Mouse (Mus musculus) forebrain, postnatal 0 days (tissue): ENCODE data around the gene Surf4. TPM values are rescaled to one million over a fixed set of nuclear protein-coding genes. Genes with fewer than 3 reads are reported as not detected.

Experiments
- ATAC-seq: fragments of 200-750 bp; cut with Nextera tagmentation; 2 replicates; pipeline ENCODE4 v1.8.0; 2017; ENCODE audit warnings: mild to moderate bottlenecking, moderate library complexity
- DNase-seq: peaks from one replicate; pipeline ENCODE4 v3.0.0-alpha.2; 2015
- H3K27ac ChIP-seq: fragments of 300-500 bp; sonication (generic); 2 replicates; pipeline ENCODE4 v1.5.1; 2014; ENCODE audit warnings: low read depth, mild to moderate bottlenecking, antibody characterized with exemption, low read length, moderate library complexity, mixed read lengths
- H3K27me3 ChIP-seq: fragments of 300-500 bp; sonication (generic); 2 replicates; pipeline ENCODE4 v1.6.1; 2014; ENCODE audit warnings: mild to moderate bottlenecking, low read length, mixed read lengths; ENCODE audit not compliant: insufficient read depth
- H3K36me3 ChIP-seq: fragments of 300-500 bp; sonication (generic); 2 replicates; pipeline ENCODE4 v1.6.1; 2014; ENCODE audit warnings: mild to moderate bottlenecking, moderate library complexity; ENCODE audit not compliant: insufficient read depth
- H3K4me1 ChIP-seq: fragments of 300-500 bp; sonication (generic); 2 replicates; pipeline ENCODE4 v1.6.1; 2014; ENCODE audit warnings: antibody characterized with exemption; ENCODE audit not compliant: insufficient read depth
- H3K4me2 ChIP-seq: fragments of 300-500 bp; sonication (generic); 2 replicates; pipeline ENCODE4 v1.6.1; 2014; ENCODE audit warnings: low read depth, mild to moderate bottlenecking, moderate library complexity
- H3K4me3 ChIP-seq: fragments of 300-500 bp; sonication (generic); 2 replicates; pipeline ENCODE4 v1.5.1; 2014; ENCODE audit warnings: low read depth, low read length, mixed read lengths
- H3K9ac ChIP-seq: fragments of 300-500 bp; sonication (generic); 2 replicates; pipeline ENCODE4 v1.6.1; 2014; ENCODE audit warnings: mild to moderate bottlenecking
- H3K9me3 ChIP-seq: fragments of 300-500 bp; sonication (generic); 2 replicates; pipeline ENCODE4 v1.6.1; 2016; ENCODE audit warnings: low read length
- CTCF ChIP-seq: sonication (generic); IDR thresholded peaks from 2 replicates; pipeline ENCODE4 v1.5.1; 2016; ENCODE audit warnings: antibody characterized with exemption, control low read depth, low read depth
- WGBS: fragments of 180-500 bp; shearing (Covaris S2); extraction: QIAGEN DNeasy Blood & Tissue Kit; methylation state at CpG from one replicate; pipeline ENCODE4 v1.1.7; 2014; 5-methylcytosine and 5-hydroxymethylcytosine counted together
- polyA plus RNA-seq: library from polyadenylated mRNA; unstranded; fragments of >200 nt; fragmentation: Nextera tagmentation; extraction: Ambion mirVana; gene quantifications from 2 replicates; pipeline ENCODE4 v1.2.1, GENCODE M21; 2015
- total RNA-seq: library from RNA; depleted of rRNA; stranded (reverse); fragments of >200 nt; gene quantifications from 2 replicates; pipeline ENCODE4 v1.2.3, GENCODE M21; 2014

The Surf4 gene
- total and polyA plus RNA-seq, 2 experiments from 2014 or later, result 103 to 105 TPM

- DNase-seq (peak; percentile 99), ATAC-seq (peak; percentile 98)
- H3K27me3 ChIP-seq, result no peaks in the 10 kb centered on the region
- peak within 1 kb of the TSS; percentile 81 for H3K9ac ChIP-seq
- 1% methylated on average over 50 of the region's 50 CpGs for WGBS
- H3K4me2 ChIP-seq, result peak within 1 kb of the TSS; percentile 83
- H3K27ac ChIP-seq, result peak within 1 kb of the TSS; percentile 97
- H3K4me3 ChIP-seq, result peak within 1 kb of the TSS; percentile 70
- H3K36me3 ChIP-seq, result peaks cover 11% of the 10 kb centered on the region
- no peaks in the 10 kb centered on the region for H3K9me3 ChIP-seq
- H3K4me1 ChIP-seq, result peaks cover 13% of the 10 kb centered on the region
- TF ChIP-seq CTCF, result no peak
These were observed 30.4 kb upstream of the Surf4 start, which contains the start of gene Rexo4 for GRCm38 (mm10) chr2:26963923-26964723. Gene Rexo4 (minus strand): TSS chr2:26964386.

DNA sequence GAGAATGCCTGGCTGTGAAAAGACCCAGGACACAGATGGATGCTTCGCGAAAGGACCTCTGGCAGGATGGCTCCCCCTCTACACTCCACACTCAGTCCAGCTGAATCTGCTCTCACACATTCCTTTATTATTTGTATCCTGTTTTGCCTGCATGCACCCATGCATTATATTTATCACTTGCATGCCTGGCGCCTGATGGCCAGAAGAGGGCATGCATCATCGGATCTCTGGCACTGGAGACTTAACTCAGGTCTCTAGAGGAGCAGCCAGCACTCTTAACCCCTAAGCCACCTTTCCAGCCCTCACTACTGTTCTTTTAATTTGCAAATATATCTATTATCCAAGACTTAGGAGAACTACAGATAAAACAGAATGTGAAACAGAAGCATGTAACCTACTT lies 27.0 kb upstream of the Surf4 start:
- Histone ChIP-seq H3K4me2 (no peak overlapping the region), H3K27me3 (no peaks in the 10 kb centered on the region), H3K4me3 (no peak overlapping the region), H3K36me3 (peaks cover 39% of the 10 kb centered on the region), H3K4me1 (peaks cover 13% of the 10 kb centered on the region), H3K9me3 (no peaks in the 10 kb centered on the region), H3K9ac (no peak overlapping the region), H3K27ac (no peak overlapping the region)
- DNase-seq, result no peak
- WGBS, result 76% methylated on average over 4 of the region's 4 CpGs
- peak; percentile 62 for TF ChIP-seq CTCF
- ATAC-seq, result no peak

DNA sequence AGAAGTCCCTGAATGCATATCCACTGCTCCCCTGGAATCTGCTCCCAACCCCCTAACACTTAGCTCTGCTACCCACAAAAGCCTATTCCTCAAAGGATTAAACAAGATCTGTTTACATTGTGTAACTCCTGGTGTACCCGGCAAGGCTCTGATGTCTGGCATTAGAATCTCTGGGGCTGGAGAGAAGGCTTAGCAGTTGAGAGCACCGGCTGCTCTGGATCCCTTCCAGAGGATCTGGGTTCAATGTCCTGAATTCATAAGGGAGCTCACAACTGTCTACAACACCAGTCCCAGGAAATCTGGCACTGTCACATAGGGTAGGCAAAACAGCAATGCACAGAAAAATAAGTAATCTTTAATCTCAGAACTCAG lies 23.7 kb upstream of the Surf4 start:
- no peak overlapping the region for H3K4me2 ChIP-seq
- peaks cover 70% of the 10 kb centered on the region for H3K36me3 ChIP-seq
- no peaks in the 10 kb centered on the region for H3K9me3 ChIP-seq
- WGBS, result 82% methylated on average over 2 of the region's 2 CpGs
- ATAC-seq (no peak), DNase-seq (no peak)
- peaks cover 7% of the 10 kb centered on the region; the same call in 1 of the 2 replicates for H3K4me1 ChIP-seq
- no peak overlapping the region for H3K27ac ChIP-seq
- H3K4me3 ChIP-seq, result no peak overlapping the region
- H3K9ac ChIP-seq, result no peak overlapping the region
- H3K27me3 ChIP-seq, result no peaks in the 10 kb centered on the region
- no peak for TF ChIP-seq CTCF

DNA sequence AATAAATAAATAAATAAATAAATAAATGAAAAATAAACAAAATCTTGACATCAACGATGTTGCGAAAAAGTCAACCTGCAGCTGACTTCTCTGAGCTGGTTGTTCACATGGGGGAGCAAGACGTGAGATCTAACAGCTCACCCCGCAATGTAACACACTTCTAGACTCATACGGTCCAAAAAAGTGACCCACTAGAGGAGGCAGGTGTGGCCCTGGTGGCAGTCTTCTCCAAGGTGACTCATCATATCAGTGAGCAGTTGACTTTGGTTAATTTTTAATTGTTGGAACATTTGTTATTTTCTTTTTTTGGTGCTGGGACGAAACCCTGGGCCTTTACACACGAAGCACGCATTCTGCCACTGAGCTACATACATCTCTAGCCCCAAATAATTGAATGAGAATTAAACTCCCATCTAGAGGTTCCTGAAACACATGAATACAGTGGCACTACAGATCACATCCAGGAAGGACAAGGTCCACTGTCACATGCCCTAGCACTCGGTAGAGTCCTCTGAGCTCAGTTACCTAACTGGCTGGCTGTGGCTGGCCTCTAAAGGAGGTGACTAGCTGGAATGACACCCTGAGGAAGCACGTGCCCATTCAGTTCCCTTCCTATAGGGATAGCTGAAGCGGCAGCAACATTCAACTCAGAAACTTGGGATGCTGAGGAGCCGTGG lies 23.2 kb upstream of the Surf4 start:
- WGBS, result 95% methylated on average over 12 of the region's 12 CpGs
- Histone ChIP-seq H3K36me3 (peaks cover 75% of the 10 kb centered on the region), H3K9ac (no peak overlapping the region), H3K27ac (no peak overlapping the region), H3K9me3 (no peaks in the 10 kb centered on the region), H3K27me3 (no peaks in the 10 kb centered on the region), H3K4me2 (no peak overlapping the region), H3K4me3 (no peak overlapping the region), H3K4me1 (peaks cover 5% of the 10 kb centered on the region; the same call in 1 of the 2 replicates)
- no peak for DNase-seq
- ATAC-seq, result no peak
- TF ChIP-seq CTCF, result no peak

DNA sequence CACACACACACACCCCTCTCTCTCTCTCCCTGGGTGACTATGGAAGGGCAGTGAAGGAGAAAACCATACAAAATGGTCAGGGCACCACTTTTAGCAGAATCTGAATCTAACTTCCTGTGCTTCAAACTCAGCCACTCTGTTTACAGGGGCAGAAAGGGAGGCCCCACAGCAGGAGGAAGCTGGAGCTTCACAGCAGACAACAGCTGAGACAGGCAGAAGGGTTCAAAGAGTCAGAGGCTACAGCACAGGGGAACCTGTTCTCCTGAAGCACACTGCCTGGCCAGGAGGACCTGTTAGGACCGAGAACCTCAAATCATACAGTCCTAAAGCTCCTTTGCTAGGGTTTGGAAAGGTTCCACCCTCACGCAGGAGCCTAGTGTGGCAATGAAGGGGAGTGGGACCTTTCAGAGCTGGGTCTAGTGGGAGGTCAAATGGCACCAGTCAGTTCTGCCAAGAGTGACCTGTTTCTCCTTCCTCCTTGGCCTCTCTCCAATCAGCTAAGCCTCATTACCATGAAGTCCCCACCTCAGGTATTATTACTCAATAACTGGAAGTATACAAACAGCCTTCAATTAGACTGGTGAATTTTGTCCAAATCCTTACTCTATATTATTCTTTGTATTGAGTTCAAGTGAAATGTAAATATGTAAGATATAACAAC lies 21.1 kb upstream of the Surf4 start:
- ATAC-seq (no peak), DNase-seq (no peak)
- WGBS, result 87% methylated on average over 2 of the region's 2 CpGs
- H3K27ac ChIP-seq, result no peak overlapping the region
- no peak overlapping the region for H3K9ac ChIP-seq
- H3K4me1 ChIP-seq, result no peaks in the 10 kb centered on the region
- no peak overlapping the region for H3K4me2 ChIP-seq
- H3K36me3 ChIP-seq, result peaks cover 87% of the 10 kb centered on the region
- no peaks in the 10 kb centered on the region for H3K9me3 ChIP-seq
- no peaks in the 10 kb centered on the region for H3K27me3 ChIP-seq
- no peak overlapping the region for H3K4me3 ChIP-seq
- no peak for TF ChIP-seq CTCF

GRCm38 (mm10) chr2:26952866-26953265 lies 19.1 kb upstream of the Surf4 start:
- Histone ChIP-seq H3K4me1 (no peaks in the 10 kb centered on the region), H3K4me3 (no peak overlapping the region), H3K9me3 (no peaks in the 10 kb centered on the region), H3K9ac (no peak overlapping the region), H3K27me3 (no peaks in the 10 kb centered on the region), H3K36me3 (peaks cover 74% of the 10 kb centered on the region), H3K27ac (no peak overlapping the region), H3K4me2 (no peak overlapping the region)
- no peak for ATAC-seq
- DNase-seq, result no peak
- TF ChIP-seq CTCF, result no peak
- 93% methylated on average over 8 of the region's 8 CpGs for WGBS

DNA sequence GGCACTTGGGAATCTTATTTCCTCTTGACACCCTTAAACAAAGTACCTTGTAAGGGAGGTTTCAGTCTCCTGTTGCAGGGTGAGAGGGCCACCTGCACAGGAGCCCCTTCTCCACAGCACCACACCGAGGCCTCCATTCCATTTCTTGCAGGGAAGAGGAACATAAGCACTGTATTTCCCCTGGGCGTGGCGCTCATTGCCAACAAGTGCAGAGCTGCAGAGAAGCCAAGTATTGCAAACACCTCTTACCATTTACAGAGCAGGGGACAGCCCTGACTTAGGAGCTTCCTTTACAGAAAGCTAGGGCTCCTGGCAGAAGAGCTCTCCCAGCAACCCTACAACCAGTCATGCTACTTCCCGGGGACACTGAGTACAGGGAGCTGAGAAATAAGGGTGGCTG lies 18.5 kb upstream of the Surf4 start:
- TF ChIP-seq CTCF, result no peak
- no peak overlapping the region for H3K27ac ChIP-seq
- no peak for ATAC-seq
- no peaks in the 10 kb centered on the region for H3K4me1 ChIP-seq
- DNase-seq, result no peak
- H3K4me3 ChIP-seq, result no peak overlapping the region
- H3K9ac ChIP-seq, result no peak overlapping the region
- H3K27me3 ChIP-seq, result no peaks in the 10 kb centered on the region
- H3K36me3 ChIP-seq, result peaks cover 68% of the 10 kb centered on the region
- WGBS, result 96% methylated on average over 4 of the region's 4 CpGs
- H3K9me3 ChIP-seq, result no peaks in the 10 kb centered on the region
- no peak overlapping the region for H3K4me2 ChIP-seq
